Mouse (Mus musculus) stomach, embryonic 16.5 days (tissue): ENCODE measurements around the gene Rhov. TPM values are rescaled to one million over a fixed set of nuclear protein-coding genes. Genes with fewer than 3 reads are reported as not detected.

Source experiments
- ATAC-seq: fragments of 200-750 bp; cut with Nextera tagmentation; 2 replicates; pipeline ENCODE4 v1.8.0; 2017; ENCODE audit warnings: moderate number of reproducible peaks, moderate TSS enrichment; ENCODE audit not compliant: insufficient read depth, low FRiP score
- H3K27ac ChIP-seq: fragments of 300-500 bp; sonication (generic); 2 replicates; pipeline ENCODE4 v1.5.1; 2014; ENCODE audit warnings: low read length
- H3K27me3 ChIP-seq: fragments of 300-500 bp; sonication (generic); 2 replicates; pipeline ENCODE4 v1.6.1; 2014; ENCODE audit warnings: low read length, control low read depth, mixed read lengths; ENCODE audit not compliant: control insufficient read depth, insufficient read depth
- H3K36me3 ChIP-seq: fragments of 300-500 bp; sonication (generic); 2 replicates; pipeline ENCODE4 v1.6.1; 2014; ENCODE audit warnings: low read length; ENCODE audit not compliant: control insufficient read depth, insufficient read depth
- H3K4me1 ChIP-seq: fragments of 300-500 bp; sonication (generic); 2 replicates; pipeline ENCODE4 v1.6.1; 2014; ENCODE audit warnings: low read length, control low read depth, mixed read lengths; ENCODE audit not compliant: control insufficient read depth, insufficient read depth
- H3K4me2 ChIP-seq: fragments of 300-500 bp; sonication (generic); 2 replicates; pipeline ENCODE4 v1.6.1; 2014; ENCODE audit warnings: low read depth, low read length, mixed read lengths
- H3K4me3 ChIP-seq: fragments of 300-500 bp; sonication (generic); replicated peaks from 2 replicates; pipeline ENCODE4 v1.5.1; 2014; ENCODE audit warnings: mild to moderate bottlenecking, low read length
- H3K9ac ChIP-seq: fragments of 300-500 bp; sonication (generic); 2 replicates; pipeline ENCODE4 v1.6.1; 2014; ENCODE audit warnings: low read length
- H3K9me3 ChIP-seq: fragments of 300-500 bp; sonication (generic); replicated peaks from 2 replicates; pipeline ENCODE4 v1.6.1; 2016; ENCODE audit warnings: low read length, control low read depth; ENCODE audit not compliant: control insufficient read depth
- WGBS: fragments of 180-500 bp; shearing (Covaris S2); extraction: QIAGEN DNeasy Blood & Tissue Kit; methylation state at CpG from one replicate; pipeline ENCODE4 v1.1.7; 2014; 5-methylcytosine and 5-hydroxymethylcytosine counted together
- polyA plus RNA-seq: library from polyadenylated mRNA; unstranded; fragments of >200 nt; fragmentation: Nextera tagmentation; extraction: Ambion mirVana; gene quantifications from 2 replicates; pipeline ENCODE4 v1.2.1, GENCODE M21; 2015

The Rhov gene
- polyA plus RNA-seq, 1 experiment from 2014 or later: 30.2 TPM

DNA sequence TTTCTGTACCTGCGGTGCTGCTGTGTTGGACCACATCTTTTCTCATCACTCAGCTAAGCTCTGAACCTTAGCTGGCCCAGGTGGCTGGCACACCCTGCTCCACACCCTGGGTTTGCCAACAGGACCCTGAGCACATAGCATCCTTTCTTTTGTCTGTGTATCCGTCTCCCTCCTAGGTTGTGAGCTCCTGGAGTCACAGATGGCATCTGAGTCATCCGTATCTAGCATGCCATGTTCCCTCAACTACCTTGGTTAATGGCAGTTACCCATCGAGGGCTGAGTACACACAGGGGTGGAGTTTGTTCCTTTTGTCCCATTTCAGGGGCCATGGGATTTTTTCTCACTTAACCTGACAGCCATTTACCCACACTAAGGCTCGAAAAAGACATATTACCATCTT lies 20.7 kb downstream of the Rhov start:
- peak; percentile 25; the same call in 1 of the 2 replicates for ATAC-seq
- Histone ChIP-seq H3K36me3 (no peaks in the 10 kb centered on the region), H3K4me2 (no peak overlapping the region), H3K9ac (no peak overlapping the region), H3K4me3 (no peak overlapping the region), H3K4me1 (peaks cover 7% of the 10 kb centered on the region; the same call in 1 of the 2 replicates), H3K9me3 (no peaks in the 10 kb centered on the region), H3K27ac (peak overlapping the region; percentile 73), H3K27me3 (no peaks in the 10 kb centered on the region)
- 52% methylated on average over 5 of the region's 5 CpGs for WGBS

DNA sequence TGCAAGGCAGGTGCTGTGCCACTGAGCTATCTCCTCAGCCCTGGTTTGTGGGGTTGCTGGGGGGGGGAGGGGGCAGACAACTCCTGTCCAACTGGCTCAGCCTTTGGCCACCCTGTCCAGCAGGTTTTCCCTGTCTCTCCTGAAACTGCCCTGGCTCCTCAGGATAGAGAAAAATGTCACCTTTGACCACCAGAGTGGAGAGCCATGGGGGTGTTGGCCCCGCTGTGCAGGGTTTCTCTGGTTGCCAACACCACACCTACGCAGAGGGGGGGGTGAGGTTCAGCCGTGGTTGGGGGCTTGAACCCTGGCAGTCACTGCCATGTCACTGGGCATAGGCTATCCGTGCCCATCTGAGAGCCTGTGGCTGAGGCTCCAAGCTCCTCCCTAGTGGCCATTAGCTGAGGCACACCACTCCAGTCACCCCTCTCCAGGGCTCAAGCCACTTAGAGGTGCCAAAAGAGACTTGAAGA lies 21.4 kb downstream of the Rhov start:
- H3K36me3 ChIP-seq: no peaks in the 10 kb centered on the region
- H3K9ac ChIP-seq: no peak overlapping the region
- no peaks in the 10 kb centered on the region for H3K9me3 ChIP-seq
- ATAC-seq: peak; percentile 76
- H3K4me1 ChIP-seq: peaks cover 7% of the 10 kb centered on the region; the same call in 1 of the 2 replicates
- H3K27ac ChIP-seq: peak overlapping the region; percentile 73
- H3K4me3 ChIP-seq: no peak overlapping the region
- H3K27me3 ChIP-seq: no peaks in the 10 kb centered on the region
- H3K4me2 ChIP-seq: no peak overlapping the region
- 50% methylated on average over 4 of the region's 4 CpGs for WGBS

DNA sequence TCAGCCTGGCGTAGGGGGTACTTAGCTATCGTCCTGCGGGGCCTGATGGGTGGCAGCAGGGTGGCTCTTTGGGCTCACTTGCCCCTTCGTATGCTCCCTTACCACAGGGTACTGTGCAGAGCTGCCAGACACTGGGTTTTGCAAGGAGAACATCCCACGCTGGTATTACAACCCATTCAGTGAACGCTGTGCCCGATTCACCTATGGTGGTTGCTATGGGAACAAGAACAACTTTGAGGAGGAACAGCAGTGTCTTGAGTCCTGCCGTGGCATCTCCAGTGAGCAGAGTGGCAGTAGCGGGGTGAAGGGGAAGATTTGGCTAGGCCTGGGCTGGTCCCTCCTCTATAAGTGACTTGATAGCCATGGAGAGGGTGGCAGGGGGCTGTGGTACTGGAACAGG lies 23.2 kb downstream of the Rhov start:
- H3K4me1 ChIP-seq: peaks cover 7% of the 10 kb centered on the region; the same call in 1 of the 2 replicates
- H3K4me3 ChIP-seq: no peak overlapping the region
- ATAC-seq: no peak
- H3K4me2 ChIP-seq: no peak overlapping the region
- H3K9ac ChIP-seq: no peak overlapping the region
- no peaks in the 10 kb centered on the region for H3K27me3 ChIP-seq
- H3K36me3 ChIP-seq: no peaks in the 10 kb centered on the region
- no peaks in the 10 kb centered on the region for H3K9me3 ChIP-seq
- no peak overlapping the region for H3K27ac ChIP-seq
- 83% methylated on average over 9 of the region's 9 CpGs for WGBS

DNA sequence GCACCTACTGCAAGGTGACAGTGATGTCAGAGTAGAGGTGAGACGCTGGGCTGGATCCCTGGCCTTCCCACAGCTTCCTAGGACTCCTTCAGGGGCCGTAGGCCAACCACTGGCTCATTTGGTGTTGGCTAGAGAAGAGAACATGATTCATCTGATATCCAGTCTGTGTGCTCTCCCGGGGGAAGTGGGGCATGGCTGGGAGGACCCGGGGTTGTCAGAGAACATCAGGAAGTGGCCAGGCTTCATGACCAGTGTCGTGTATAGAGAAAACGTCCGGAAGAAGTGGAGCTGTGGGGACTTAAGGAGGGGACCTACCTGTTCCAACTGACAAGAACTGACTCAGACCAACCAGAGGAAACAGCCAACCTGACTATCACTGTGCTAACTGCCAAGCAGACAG lies 25.8 kb downstream of the Rhov start:
- H3K4me3 ChIP-seq: no peak overlapping the region
- no peak overlapping the region for H3K9ac ChIP-seq
- no peaks in the 10 kb centered on the region for H3K9me3 ChIP-seq
- 81% methylated on average over 7 of the region's 7 CpGs for WGBS
- H3K27me3 ChIP-seq: no peaks in the 10 kb centered on the region
- no peaks in the 10 kb centered on the region for H3K36me3 ChIP-seq
- no peak overlapping the region for H3K4me2 ChIP-seq
- H3K27ac ChIP-seq: no peak overlapping the region
- H3K4me1 ChIP-seq: no peaks in the 10 kb centered on the region; the same call in 1 of the 2 replicates
- ATAC-seq: no peak

DNA sequence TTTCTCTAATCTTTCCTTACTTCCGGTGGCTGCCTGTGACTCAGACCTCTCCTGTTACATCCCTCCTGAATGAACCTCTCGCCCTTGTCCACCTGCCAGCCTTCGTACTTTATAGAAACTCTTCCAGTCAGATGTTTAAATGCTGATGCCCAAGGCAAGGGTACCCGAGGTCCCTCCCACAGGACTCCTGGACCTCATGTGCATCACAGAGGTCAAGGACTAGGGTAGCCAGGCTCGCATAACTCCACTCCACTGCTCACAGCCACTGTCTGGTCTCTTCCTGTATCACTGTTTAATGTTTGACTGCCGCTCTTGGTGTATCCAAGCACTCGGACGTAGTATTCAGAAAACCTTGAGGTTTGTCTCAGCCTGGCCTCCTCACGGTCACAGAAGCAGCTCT lies 28.5 kb downstream of the Rhov start:
- WGBS: 64% methylated on average over 9 of the region's 9 CpGs
- Histone ChIP-seq H3K4me3 (no peak overlapping the region), H3K27ac (no peak overlapping the region), H3K9me3 (no peaks in the 10 kb centered on the region), H3K4me1 (no peaks in the 10 kb centered on the region; the same call in 1 of the 2 replicates), H3K36me3 (no peaks in the 10 kb centered on the region), H3K4me2 (no peak overlapping the region), H3K9ac (no peak overlapping the region), H3K27me3 (peaks cover 11% of the 10 kb centered on the region)
- ATAC-seq: no peak

DNA sequence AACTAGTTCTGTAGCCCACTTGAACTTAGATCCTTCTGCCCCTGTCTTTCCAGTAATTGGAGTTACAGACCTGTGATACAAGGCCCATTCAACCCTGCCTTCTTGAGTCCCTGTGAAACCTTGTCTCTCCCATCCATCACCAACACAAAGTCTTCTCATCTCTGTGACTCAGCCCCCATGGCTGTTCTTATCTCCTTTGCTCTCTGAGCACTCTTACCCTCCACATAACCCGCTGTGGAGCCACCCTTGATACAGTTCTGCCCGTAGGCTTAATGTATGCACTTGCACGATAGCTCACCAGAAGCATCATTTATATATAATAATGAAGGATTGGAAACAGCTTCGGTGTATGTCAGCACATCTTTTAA lies 30.3 kb downstream of the Rhov start:
- Histone ChIP-seq H3K4me1 (no peaks in the 10 kb centered on the region; the same call in 1 of the 2 replicates), H3K9ac (no peak overlapping the region), H3K27me3 (peaks cover 29% of the 10 kb centered on the region), H3K36me3 (no peaks in the 10 kb centered on the region), H3K4me3 (no peak overlapping the region), H3K4me2 (0 out of 2 replicates have a peak overlapping the region, but pooled peaks have one; percentile 65), H3K9me3 (no peaks in the 10 kb centered on the region), H3K27ac (no peak overlapping the region)
- WGBS: 74% methylated on average over 4 of the region's 4 CpGs
- ATAC-seq: no peak

DNA sequence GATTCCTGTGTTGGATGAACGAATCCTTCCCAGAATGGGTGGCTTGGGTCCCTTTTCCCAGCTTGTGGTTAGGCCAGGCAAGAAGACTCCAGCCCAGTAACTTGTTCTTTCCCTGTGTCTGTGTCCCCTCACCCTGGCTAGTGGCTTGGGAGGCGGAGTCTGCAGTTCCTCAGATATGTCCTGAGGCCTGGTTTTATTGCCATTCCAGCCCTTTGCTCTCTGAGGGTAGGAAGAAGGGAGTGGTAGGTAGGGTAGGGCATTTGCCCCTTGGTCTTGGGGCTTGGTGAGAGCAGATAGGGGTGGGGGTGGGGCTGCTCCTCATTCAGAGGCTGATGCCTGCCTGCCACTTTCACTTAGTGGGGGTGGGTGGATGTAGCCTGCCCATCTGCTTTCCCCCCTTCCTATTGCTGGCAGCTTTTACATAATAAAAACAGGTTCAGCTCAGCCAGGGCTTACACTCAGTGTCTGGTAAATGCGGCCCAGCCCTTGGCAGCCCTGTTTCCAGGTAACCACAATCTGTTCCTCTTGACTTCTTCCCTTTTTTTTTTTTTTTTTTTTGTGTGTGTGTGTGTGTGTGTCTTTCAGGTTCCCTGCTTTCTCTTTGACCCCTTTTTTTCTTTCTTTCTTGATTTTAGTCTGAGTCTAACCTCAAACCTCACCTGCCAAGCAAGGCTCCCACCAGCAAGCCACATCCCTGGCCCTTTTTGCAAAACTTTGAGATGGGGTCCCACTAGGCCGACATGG lies 30.8 kb downstream of the Rhov start:
- Histone ChIP-seq H3K4me3 (peak overlapping the region; percentile 60), H3K36me3 (no peaks in the 10 kb centered on the region), H3K9me3 (no peaks in the 10 kb centered on the region), H3K27me3 (peaks cover 31% of the 10 kb centered on the region), H3K27ac (peak overlapping the region; percentile 61; the same call in 1 of the 2 replicates), H3K4me2 (peak overlapping the region; percentile 65), H3K9ac (peak overlapping the region; percentile 58; the same call in 1 of the 2 replicates), H3K4me1 (no peaks in the 10 kb centered on the region; the same call in 1 of the 2 replicates)
- 58% methylated on average over 4 of the region's 4 CpGs for WGBS
- ATAC-seq: no peak

DNA sequence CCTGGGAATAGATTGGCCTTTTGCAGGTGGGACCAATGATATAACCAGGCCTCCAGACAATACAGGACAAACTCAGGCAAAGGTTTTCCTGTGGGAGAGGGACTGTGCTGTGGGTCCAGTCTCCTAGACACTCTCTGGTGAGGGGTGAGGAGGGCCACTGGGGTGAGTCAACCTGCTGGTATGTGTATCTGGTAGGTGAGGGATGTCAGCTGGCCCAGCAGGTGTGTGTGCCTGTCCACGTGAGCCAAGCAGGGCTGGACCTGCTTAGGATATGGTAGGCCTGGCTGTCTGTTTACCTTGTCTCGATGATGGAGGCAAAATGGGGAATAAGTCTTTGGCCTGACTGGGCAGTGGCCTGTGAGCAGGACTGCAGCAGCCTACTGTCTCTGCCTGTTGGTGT lies 32.4 kb downstream of the Rhov start:
- WGBS: 50% methylated on average over 2 of the region's 2 CpGs
- Histone ChIP-seq H3K36me3 (no peaks in the 10 kb centered on the region), H3K27ac (peak overlapping the region; percentile 88), H3K9me3 (no peaks in the 10 kb centered on the region), H3K27me3 (peaks cover 31% of the 10 kb centered on the region), H3K4me2 (peak overlapping the region; percentile 65), H3K4me3 (peak overlapping the region; percentile 60), H3K9ac (peak overlapping the region; percentile 78), H3K4me1 (no peaks in the 10 kb centered on the region; the same call in 1 of the 2 replicates)
- peak; percentile 71 for ATAC-seq

DNA sequence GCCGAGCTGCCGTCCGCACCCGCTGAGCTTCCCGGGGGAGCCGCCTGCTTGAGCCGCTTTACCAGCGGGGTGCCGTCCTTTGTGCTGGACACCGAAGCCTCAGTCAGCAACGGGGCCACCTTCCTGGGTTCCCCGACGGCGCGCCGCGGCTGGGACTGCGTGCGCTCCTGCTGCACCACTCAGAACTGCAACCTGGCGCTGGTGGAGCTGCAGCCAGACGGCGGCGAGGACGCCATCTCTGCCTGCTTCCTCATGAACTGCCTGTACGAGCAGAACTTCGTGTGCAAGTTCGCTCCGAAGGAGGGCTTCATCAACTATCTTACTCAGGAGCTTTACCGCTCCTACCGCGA lies 33.2 kb downstream of the Rhov start:
- Histone ChIP-seq H3K4me1 (no peaks in the 10 kb centered on the region; the same call in 1 of the 2 replicates), H3K27me3 (peaks cover 31% of the 10 kb centered on the region), H3K4me2 (peak overlapping the region; percentile 65), H3K9me3 (no peaks in the 10 kb centered on the region), H3K4me3 (peak overlapping the region; percentile 60), H3K9ac (peak overlapping the region; percentile 78), H3K27ac (peak overlapping the region; percentile 88), H3K36me3 (no peaks in the 10 kb centered on the region)
- 3% methylated on average over 31 of the region's 31 CpGs for WGBS
- no peak for ATAC-seq
